ENCODE assay signal across 12 mouse cellular contexts in genomic region chr17:22888302-22888701, GRCm38 (mm10).
"Had no signal": no experiment of that assay in that cellular context is flagged by ENCODE, and none has a peak within 500 bp of the region (broad histone marks: within the 10 kb centered on the region; RNA-seq: fewer than 3 reads in every experiment).

No protein-coding gene starts in this region.

- DNase-seq: retina, postnatal 1 day; right cerebral cortex, adult 18-20 months; right cerebral cortex, postnatal 14 days; right cerebral cortex, postnatal 25 days; right cerebral cortex, postnatal 4 days; spleen, adult 18-20 months; thymus, adult 18-20 months; thymus, adult 2 months; thymus, postnatal 14 days; thymus, postnatal 25 days; thymus, postnatal 36 days; thymus, postnatal 4 days had no signal
